Mouse (Mus musculus): ENCODE measurements around the gene Pgam5. TPM values are rescaled to one million over a fixed set of nuclear protein-coding genes. Genes with fewer than 3 reads are reported as not detected.

Pgam5 gene
- polyA plus RNA-seq, 1 experiment: 21.5 TPM

GRCm38 (mm10) chr5:110230780-110231461 is 38.8 kb downstream of the Pgam5 start, which contains the start of gene Ankle2:
Gene Ankle2, plus strand, starts transcription at chr5:110231004.
- DNase-seq (ENCODE audit: low spot score): peak; percentile 92

GRCm38 (mm10) chr5:110230401-110230779 is 39.3 kb downstream of the Pgam5 start:
- DNase-seq (ENCODE audit: low spot score): no peak

DNA sequence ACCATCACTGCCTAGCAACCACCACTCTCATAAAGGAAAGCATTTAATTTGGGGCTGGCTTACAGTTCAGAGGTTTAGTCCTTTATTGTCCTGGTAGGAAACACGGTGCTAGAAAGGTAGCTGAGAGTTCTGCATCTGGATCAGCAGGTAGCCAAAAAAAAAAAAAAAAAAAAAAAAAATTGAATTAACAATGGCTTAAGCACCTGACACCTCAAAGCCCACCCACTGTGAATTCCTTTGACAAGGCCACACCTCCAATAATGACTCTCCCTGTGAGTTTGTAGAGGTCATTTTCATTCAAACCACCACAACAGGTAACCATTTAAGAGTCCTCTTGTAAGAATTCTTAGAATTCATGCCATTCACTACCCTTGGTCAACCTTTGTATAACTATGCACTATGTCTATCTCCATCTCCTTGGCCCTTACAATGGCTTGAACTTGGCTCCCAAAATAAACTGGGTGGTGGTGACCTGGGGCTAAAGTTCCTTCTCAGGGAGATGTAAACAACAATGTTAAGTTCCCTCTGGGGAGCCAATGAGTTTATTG is 42.3 kb downstream of the Pgam5 start:
- no peak for DNase-seq (ENCODE audit: low spot score)

DNA sequence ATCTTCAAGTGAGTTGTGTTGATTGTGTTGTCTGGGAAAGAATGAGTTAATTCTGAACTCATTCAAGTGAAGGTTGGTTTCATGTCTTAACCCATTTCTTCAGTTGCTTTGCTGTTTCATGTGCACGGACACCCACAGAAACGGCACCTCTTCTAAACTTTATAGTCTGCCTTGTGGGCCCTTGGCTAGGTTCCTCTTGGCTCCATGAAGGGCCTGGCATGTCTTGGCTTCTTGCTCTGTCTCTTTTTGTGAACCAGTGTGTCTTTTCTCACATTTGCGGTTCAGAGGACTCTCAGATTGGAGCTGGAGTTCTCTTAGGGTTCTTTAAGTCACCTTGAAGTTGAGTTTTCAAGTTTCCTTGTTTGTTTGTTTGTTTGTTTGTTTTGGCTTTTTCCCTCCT is 44.7 kb downstream of the Pgam5 start:
- no peak for DNase-seq (ENCODE audit: low spot score)

- no peak for DNase-seq (ENCODE audit: low spot score)
Observed at GRCm38 (mm10) chr5:110222757-110223156, 47.0 kb downstream of the Pgam5 start.

GRCm38 (mm10) chr5:110220331-110220730 is 49.4 kb downstream of the Pgam5 start:
- no peak for DNase-seq (ENCODE audit: low spot score)

DNA sequence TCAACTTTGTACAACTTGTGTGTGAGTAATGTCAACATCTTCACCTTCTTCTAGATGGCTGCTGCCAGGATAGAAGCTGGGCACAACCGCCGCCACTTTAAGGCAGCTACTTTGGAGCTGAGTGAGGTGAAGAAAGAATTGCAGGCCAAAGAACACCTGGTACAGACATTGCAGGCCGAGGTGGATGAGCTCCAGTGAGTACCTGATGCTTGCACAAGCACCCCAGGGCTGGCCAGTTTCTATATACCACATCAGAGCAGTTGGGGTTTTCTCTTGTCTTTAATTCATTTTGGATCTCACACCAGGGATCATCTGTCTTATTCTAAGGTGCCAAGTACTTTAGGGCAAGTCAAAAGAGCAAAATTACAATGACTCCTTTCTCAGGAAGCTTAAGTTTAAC is 52.9 kb downstream of the Pgam5 start:
- no peak for DNase-seq (ENCODE audit: low spot score)

DNA sequence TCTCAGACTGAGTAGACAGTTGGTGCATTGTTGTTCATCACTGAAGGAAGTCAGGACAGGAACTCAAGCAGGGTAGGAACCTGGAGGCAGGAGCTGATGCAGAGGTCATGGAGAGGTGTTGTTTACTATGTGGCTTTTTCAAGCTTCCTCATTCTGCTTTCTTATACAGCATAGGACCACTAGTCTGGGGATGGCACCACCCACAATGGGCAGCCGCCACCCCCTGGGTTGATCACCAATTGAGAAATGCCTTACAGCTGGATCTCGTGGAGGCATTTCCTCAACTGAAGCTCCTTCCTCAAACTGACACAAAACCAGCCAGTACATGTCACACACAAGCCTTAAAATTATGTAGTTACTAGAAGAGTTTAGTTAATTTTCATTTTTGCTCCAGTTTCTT is 58.4 kb downstream of the Pgam5 start:
- no peak for DNase-seq (ENCODE audit: low spot score)

Other genes with a start within 250 kb of the Pgam5 start
- 4.2 and 4.4 TPM in 2 replicates for gene Gm17655, start 197.4 kb downstream of the Pgam5 start, polyA plus RNA-seq (2012; rRNA removed)
- 1.0 and 1.4 TPM in 2 replicates for gene Gm35315, start 175.5 kb downstream of the Pgam5 start, polyA plus RNA-seq (2012; rRNA removed)
- gene Plcxd1, start 169.9 kb downstream of the Pgam5 start, polyA plus RNA-seq (2012; rRNA removed): 0.09 and 0.10 TPM in 2 replicates
- gene Gtpbp6, start 161.7 kb downstream of the Pgam5 start, polyA plus RNA-seq (2012; rRNA removed): 56.4 and 77.5 TPM in 2 replicates
- gene Zfp605, start 159.8 kb downstream of the Pgam5 start, polyA plus RNA-seq (2012; rRNA removed): 2.7 and 3.7 TPM in 2 replicates
- gene Chfr, start 134.1 kb downstream of the Pgam5 start, polyA plus RNA-seq (2012; rRNA removed): 32.7 and 35.9 TPM in 2 replicates
- gene Golga3, start 93.2 kb downstream of the Pgam5 start, polyA plus RNA-seq (2012; rRNA removed): 16.8 and 19.3 TPM in 2 replicates
- 24.6 and 30.4 TPM in 2 replicates for gene Ankle2, start 38.9 kb downstream of the Pgam5 start, polyA plus RNA-seq (2012; rRNA removed)
- gene Pxmp2, start 16.3 kb upstream of the Pgam5 start, polyA plus RNA-seq (2012; rRNA removed): 5.1 and 5.6 TPM in 2 replicates
- gene Pole, start 16.4 kb upstream of the Pgam5 start, polyA plus RNA-seq (2012; rRNA removed): 2.2 and 2.3 TPM in 2 replicates
- 1.7 and 1.8 TPM in 2 replicates for gene P2rx2, start 73.3 kb upstream of the Pgam5 start, polyA plus RNA-seq (2012; rRNA removed)
- gene Lrcol1, start 74.8 kb upstream of the Pgam5 start, polyA plus RNA-seq (2012; rRNA removed): not detected in 2 replicates
- 22.1 and 36.4 TPM in 2 replicates for gene Fbrsl1, start 178.6 kb upstream of the Pgam5 start, polyA plus RNA-seq (2012; rRNA removed)